Mouse (Mus musculus) CD8-positive naive resting alpha-beta T cell, adult 2 months (primary cell): ENCODE measurements around the gene Eloa.

Experiments
- DNase-seq, 2 experiments: peaks; one replicate each; pipeline ENCODE4 v3.0.0; 2022; ENCODE audit warnings: low read depth in 2 of 2, low spot score in 2 of 2

Gene Eloa

DNA sequence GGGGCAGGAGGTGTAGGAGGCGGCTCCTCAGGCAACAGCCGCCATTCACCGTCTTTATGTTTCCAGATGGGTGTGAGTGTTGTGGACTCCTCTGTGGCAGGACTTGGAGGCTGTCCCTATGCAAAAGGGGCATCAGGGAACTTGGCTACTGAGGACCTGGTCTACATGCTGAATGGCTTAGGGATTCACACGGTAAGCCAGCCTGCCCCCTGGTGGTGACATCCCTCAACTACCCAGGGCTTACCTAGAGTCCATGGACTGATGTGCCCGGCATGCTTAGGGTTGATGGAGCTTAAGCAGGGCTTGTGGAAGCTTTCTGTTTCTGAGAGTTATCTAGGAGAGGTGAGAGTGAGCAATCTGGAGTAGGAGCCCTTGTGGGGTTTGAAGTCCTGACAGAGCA lies 60.8 kb downstream of the Eloa start:
- peak; percentile 78 to 83 for DNase-seq

- DNase-seq, result no peak
Observed at GRCm38 (mm10) chr4:135958354-135958753, 63.2 kb downstream of the Eloa start.

GRCm38 (mm10) chr4:135955886-135956285 lies 65.7 kb downstream of the Eloa start:
- no peak for DNase-seq

- DNase-seq, result peak; percentile 74 to 80
Observed at GRCm38 (mm10) chr4:135954241-135954640, 67.3 kb downstream of the Eloa start.
